Mouse (Mus musculus): Measurements from ENCODE around the gene Atp6v1d. TPM values are rescaled to one million over a fixed set of nuclear protein-coding genes. Genes with fewer than 3 reads are reported as not detected.

Atp6v1d gene
- polyA plus RNA-seq, 1 experiment from 2014 or later = 147 TPM

- Histone ChIP-seq H3K27ac (ENCODE audit: low read length) (no peak overlapping the region), H3K9me3 (replicated peaks; ENCODE audit: control insufficient read depth, low read length, poor library complexity, severe bottlenecking) (no peaks in the 10 kb centered on the region), H3K4me1 (ENCODE audit: control insufficient read depth, insufficient read depth, low read length) (no peaks in the 10 kb centered on the region), H3K27me3 (ENCODE audit: control insufficient read depth, insufficient read depth, low read depth, low read length) (no peaks in the 10 kb centered on the region), H3K36me3 (ENCODE audit: control insufficient read depth, insufficient read depth, low read length) (peaks cover under 1% of the 10 kb centered on the region; the same call in 1 of the 2 replicates), H3K4me3 (ENCODE audit: low read depth, low read length) (no peak overlapping the region), H3K4me2 (ENCODE audit: low read length) (no peak overlapping the region), H3K9ac (ENCODE audit: low read depth, low read length) (no peak overlapping the region)
- 89% methylated on average over 2 of the region's 2 CpGs for WGBS
- ATAC-seq = no peak
Measured at GRCm38 (mm10) chr12:78891149-78891548, 29.7 kb upstream of the Atp6v1d start.

- Histone ChIP-seq H3K27ac (ENCODE audit: low read length) (no peak overlapping the region), H3K4me2 (ENCODE audit: low read length) (no peak overlapping the region), H3K9me3 (replicated peaks; ENCODE audit: control insufficient read depth, low read length, poor library complexity, severe bottlenecking) (no peaks in the 10 kb centered on the region), H3K9ac (ENCODE audit: low read depth, low read length) (no peak overlapping the region), H3K27me3 (ENCODE audit: control insufficient read depth, insufficient read depth, low read depth, low read length) (no peaks in the 10 kb centered on the region), H3K36me3 (ENCODE audit: control insufficient read depth, insufficient read depth, low read length) (peaks cover 8% of the 10 kb centered on the region), H3K4me1 (ENCODE audit: control insufficient read depth, insufficient read depth, low read length) (no peaks in the 10 kb centered on the region), H3K4me3 (ENCODE audit: low read depth, low read length) (no peak overlapping the region)
- ATAC-seq = no peak
- 72% methylated on average over 1 of the region's 1 CpGs for WGBS
Measured at GRCm38 (mm10) chr12:78890062-78890461, 28.6 kb upstream of the Atp6v1d start.

GRCm38 (mm10) chr12:78874581-78874980 is 13.1 kb upstream of the Atp6v1d start:
- 95% methylated on average over 3 of the region's 3 CpGs for WGBS
- ATAC-seq = no peak
- peaks cover 10% of the 10 kb centered on the region; the same call in 1 of the 2 replicates for H3K36me3 ChIP-seq (ENCODE audit: control insufficient read depth, insufficient read depth, low read length)

GRCm38 (mm10) chr12:78868115-78868514 is 6.7 kb upstream of the Atp6v1d start:
- Histone ChIP-seq H3K4me2 (ENCODE audit: low read length) (no peak overlapping the region), H3K27me3 (ENCODE audit: control insufficient read depth, insufficient read depth, low read depth, low read length) (no peaks in the 10 kb centered on the region), H3K4me1 (ENCODE audit: control insufficient read depth, insufficient read depth, low read length) (peaks cover 3% of the 10 kb centered on the region), H3K9ac (ENCODE audit: low read depth, low read length) (no peak overlapping the region), H3K36me3 (ENCODE audit: control insufficient read depth, insufficient read depth, low read length) (peaks cover 2% of the 10 kb centered on the region; the same call in 1 of the 2 replicates), H3K27ac (ENCODE audit: low read length) (no peak overlapping the region), H3K9me3 (replicated peaks; ENCODE audit: control insufficient read depth, low read length, poor library complexity, severe bottlenecking) (no peaks in the 10 kb centered on the region), H3K4me3 (ENCODE audit: low read depth, low read length) (no peak overlapping the region)
- no peak for ATAC-seq
- 100% methylated on average over 1 of the region's 1 CpGs for WGBS

More at GRCm38 (mm10) chr12:78874581-78874980, 13.1 kb upstream of the Atp6v1d start:
- Histone ChIP-seq H3K4me1 (ENCODE audit: control insufficient read depth, insufficient read depth, low read length) (no peaks in the 10 kb centered on the region), H3K9ac (ENCODE audit: low read depth, low read length) (no peak overlapping the region), H3K9me3 (replicated peaks; ENCODE audit: control insufficient read depth, low read length, poor library complexity, severe bottlenecking) (no peaks in the 10 kb centered on the region), H3K4me3 (ENCODE audit: low read depth, low read length) (no peak overlapping the region), H3K27me3 (ENCODE audit: control insufficient read depth, insufficient read depth, low read depth, low read length) (no peaks in the 10 kb centered on the region), H3K4me2 (ENCODE audit: low read length) (no peak overlapping the region), H3K27ac (ENCODE audit: low read length) (no peak overlapping the region)

GRCm38 (mm10) chr12:78865434-78865833 is 4.0 kb upstream of the Atp6v1d start:
- Histone ChIP-seq H3K36me3 (ENCODE audit: control insufficient read depth, insufficient read depth, low read length) (peaks cover 2% of the 10 kb centered on the region; the same call in 1 of the 2 replicates), H3K4me2 (ENCODE audit: low read length) (no peak overlapping the region), H3K9ac (ENCODE audit: low read depth, low read length) (no peak overlapping the region), H3K4me1 (ENCODE audit: control insufficient read depth, insufficient read depth, low read length) (peaks cover 13% of the 10 kb centered on the region), H3K27me3 (ENCODE audit: control insufficient read depth, insufficient read depth, low read depth, low read length) (no peaks in the 10 kb centered on the region), H3K9me3 (replicated peaks; ENCODE audit: control insufficient read depth, low read length, poor library complexity, severe bottlenecking) (no peaks in the 10 kb centered on the region), H3K27ac (ENCODE audit: low read length) (no peak overlapping the region), H3K4me3 (ENCODE audit: low read depth, low read length) (no peak overlapping the region)
- ATAC-seq = no peak
- whole genome bisulfite sequencing = 96% methylated on average over 1 of the region's 1 CpGs

- Histone ChIP-seq H3K9me3 (replicated peaks; ENCODE audit: control insufficient read depth, low read length, poor library complexity, severe bottlenecking) (no peaks in the 10 kb centered on the region), H3K27me3 (ENCODE audit: control insufficient read depth, insufficient read depth, low read depth, low read length) (no peaks in the 10 kb centered on the region), H3K4me3 (ENCODE audit: low read depth, low read length) (peak overlapping the region; percentile 99), H3K36me3 (ENCODE audit: control insufficient read depth, insufficient read depth, low read length) (no peaks in the 10 kb centered on the region), H3K9ac (ENCODE audit: low read depth, low read length) (peak overlapping the region; percentile 86), H3K4me1 (ENCODE audit: control insufficient read depth, insufficient read depth, low read length) (peaks cover 23% of the 10 kb centered on the region), H3K27ac (ENCODE audit: low read length) (peak overlapping the region; percentile 88), H3K4me2 (ENCODE audit: low read length) (peak overlapping the region; percentile 75)
- WGBS = under 1% methylated on average over 22 of the region's 22 CpGs
- no peak for ATAC-seq
Measured at GRCm38 (mm10) chr12:78862254-78862730, 854 bp upstream of the Atp6v1d start.

- H3K9ac ChIP-seq (ENCODE audit: low read depth, low read length) = peak overlapping the region; percentile 74
- ATAC-seq = peak; percentile 68
- H3K9me3 ChIP-seq (replicated peaks; ENCODE audit: control insufficient read depth, low read length, poor library complexity, severe bottlenecking) = no peaks in the 10 kb centered on the region
- under 1% methylated on average over 30 of the region's 30 CpGs for WGBS
- peaks cover 23% of the 10 kb centered on the region for H3K4me1 ChIP-seq (ENCODE audit: control insufficient read depth, insufficient read depth, low read length)
- peak overlapping the region; percentile 99 for H3K4me3 ChIP-seq (ENCODE audit: low read depth, low read length)
- peak overlapping the region; percentile 76 for H3K27ac ChIP-seq (ENCODE audit: low read length)
- H3K27me3 ChIP-seq (ENCODE audit: control insufficient read depth, insufficient read depth, low read depth, low read length) = no peaks in the 10 kb centered on the region
- H3K4me2 ChIP-seq (ENCODE audit: low read length) = peak overlapping the region; percentile 93
- H3K36me3 ChIP-seq (ENCODE audit: control insufficient read depth, insufficient read depth, low read length) = peaks cover 2% of the 10 kb centered on the region; the same call in 1 of the 2 replicates
Measured at GRCm38 (mm10) chr12:78860921-78861495, 430 bp downstream of the Atp6v1d start.

GRCm38 (mm10) chr12:78848246-78848645 is 13.2 kb downstream of the Atp6v1d start:
- peaks cover 29% of the 10 kb centered on the region for H3K36me3 ChIP-seq (ENCODE audit: control insufficient read depth, insufficient read depth, low read length)
- ATAC-seq = no peak

GRCm38 (mm10) chr12:78842429-78842828 is 19.0 kb downstream of the Atp6v1d start:
- Histone ChIP-seq H3K27me3 (ENCODE audit: control insufficient read depth, insufficient read depth, low read depth, low read length) (no peaks in the 10 kb centered on the region), H3K9me3 (replicated peaks; ENCODE audit: control insufficient read depth, low read length, poor library complexity, severe bottlenecking) (no peaks in the 10 kb centered on the region), H3K4me2 (ENCODE audit: low read length) (no peak overlapping the region), H3K4me1 (ENCODE audit: control insufficient read depth, insufficient read depth, low read length) (no peaks in the 10 kb centered on the region), H3K4me3 (ENCODE audit: low read depth, low read length) (no peak overlapping the region), H3K36me3 (ENCODE audit: control insufficient read depth, insufficient read depth, low read length) (peaks cover 27% of the 10 kb centered on the region), H3K27ac (ENCODE audit: low read length) (no peak overlapping the region), H3K9ac (ENCODE audit: low read depth, low read length) (no peak overlapping the region)
- no peak for ATAC-seq
- 88% methylated on average over 1 of the region's 1 CpGs for WGBS

More at GRCm38 (mm10) chr12:78848246-78848645, 13.2 kb downstream of the Atp6v1d start:
- H3K27me3 ChIP-seq (ENCODE audit: control insufficient read depth, insufficient read depth, low read depth, low read length) = no peaks in the 10 kb centered on the region
- H3K9ac ChIP-seq (ENCODE audit: low read depth, low read length) = no peak overlapping the region
- H3K4me2 ChIP-seq (ENCODE audit: low read length) = no peak overlapping the region
- no peak overlapping the region for H3K27ac ChIP-seq (ENCODE audit: low read length)
- H3K4me1 ChIP-seq (ENCODE audit: control insufficient read depth, insufficient read depth, low read length) = no peaks in the 10 kb centered on the region
- WGBS = 95% methylated on average over 4 of the region's 4 CpGs
- H3K9me3 ChIP-seq (replicated peaks; ENCODE audit: control insufficient read depth, low read length, poor library complexity, severe bottlenecking) = no peaks in the 10 kb centered on the region
- no peak overlapping the region for H3K4me3 ChIP-seq (ENCODE audit: low read depth, low read length)

Data from midbrain, embryonic 16.5 days (tissue).